Mouse (Mus musculus) MEL (cell line): ENCODE data around the gene Vdr.

Experiments used
- BHLHE40 ChIP-seq: IDR thresholded peaks from 2 replicates; pipeline ENCODE4 v1.6.1; 2012; ENCODE audit warnings: low read depth, mild to moderate bottlenecking, inconsistent platforms, low read length, improper control_type of control experiment, borderline replicate concordance
- CTCF ChIP-seq, 3 experiments: IDR thresholded peaks in 2 of 3; conservative IDR thresholded peaks in 1 of 3; 2 replicates each; pipeline ENCODE4 v1.5.1; 2011 to 2012; ENCODE audit warnings: low read length in 3 of 3, low read depth in 2 of 3, mild to moderate bottlenecking in 2 of 3, improper control_type of control experiment in 1 of 3, inconsistent platforms in 1 of 3, mixed read lengths in 1 of 3, moderate library complexity in 1 of 3; ENCODE audit not compliant: control insufficient read depth in 1 of 3, insufficient read depth in 1 of 3, poor library complexity in 1 of 3, severe bottlenecking in 1 of 3
- E2F4 ChIP-seq: IDR thresholded peaks from 2 replicates; pipeline ENCODE4 v1.6.1; 2011; ENCODE audit warnings: low read depth, low read length, improper control_type of control experiment, borderline replicate concordance
- EP300 ChIP-seq, 2 experiments: IDR thresholded peaks; 2 replicates each; pipeline ENCODE4 v1.6.1; 2011; ENCODE audit warnings: improper control_type of control experiment in 2 of 2, low read length in 2 of 2, low read depth in 1 of 2, mild to moderate bottlenecking in 1 of 2
- MXI1 ChIP-seq: IDR thresholded peaks from 2 replicates; pipeline ENCODE4 v1.6.1; 2011; ENCODE audit warnings: mild to moderate bottlenecking, low read depth, low read length, improper control_type of control experiment
- ZNF384 ChIP-seq: IDR thresholded peaks from 2 replicates; pipeline ENCODE4 v1.6.1; 2012; ENCODE audit warnings: low read depth, mild to moderate bottlenecking, inconsistent platforms, low read length, improper control_type of control experiment

DNA sequence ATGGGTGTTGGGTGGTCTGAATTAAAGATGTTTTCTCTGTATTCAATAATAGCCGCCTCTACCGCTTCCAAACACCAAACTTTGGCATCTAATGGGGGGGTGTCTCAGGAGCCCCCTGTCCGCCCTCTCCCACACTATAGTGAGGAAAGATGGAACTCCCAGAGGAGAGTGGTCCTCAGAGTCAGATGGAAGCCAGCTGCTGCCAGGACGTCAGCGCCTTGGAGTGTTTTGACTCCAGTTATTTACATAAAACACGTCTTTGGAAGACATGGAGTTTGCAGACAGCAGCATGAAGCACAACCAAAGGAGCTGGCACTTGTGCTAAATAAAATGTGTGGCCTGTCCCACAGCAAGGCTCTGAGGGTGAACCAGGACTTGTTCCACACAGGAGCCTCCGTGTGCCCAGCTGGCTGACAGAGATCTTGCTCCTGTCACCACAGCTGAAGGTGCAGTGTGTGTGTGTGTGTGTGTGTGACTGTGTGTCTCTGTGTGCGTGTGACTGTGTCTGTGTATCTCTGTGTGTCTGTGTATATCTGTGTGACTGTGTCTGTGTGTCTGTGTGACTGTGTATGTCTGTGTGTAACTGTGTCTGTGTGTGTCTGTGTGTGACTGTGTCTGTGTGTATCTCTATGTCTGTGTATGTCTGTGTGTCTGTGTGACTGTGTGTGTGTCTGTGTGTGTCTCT is 45.9 kb downstream of the Vdr start:
- no peak for TF ChIP-seq ZNF384
- TF ChIP-seq E2F4 = no peak
- TF ChIP-seq EP300 (IDR thresholded peaks at IDR 0.05; ENCODE audit: low read depth in 1 of 2, low read length in 2 of 2) = no peak
- no peak for TF ChIP-seq CTCF (IDR thresholded peaks at IDR 0.05 in 2 of 3, conservative IDR thresholded peaks at IDR 0.05 in 1 of 3; ENCODE audit: control insufficient read depth in 1 of 3, insufficient read depth in 1 of 3, low read depth in 2 of 3, low read length in 3 of 3, poor library complexity in 1 of 3, severe bottlenecking in 1 of 3)
- TF ChIP-seq BHLHE40 = no peak
- TF ChIP-seq MXI1 = no peak
